Mouse (Mus musculus): ENCODE data around the gene Vezt.

DNA sequence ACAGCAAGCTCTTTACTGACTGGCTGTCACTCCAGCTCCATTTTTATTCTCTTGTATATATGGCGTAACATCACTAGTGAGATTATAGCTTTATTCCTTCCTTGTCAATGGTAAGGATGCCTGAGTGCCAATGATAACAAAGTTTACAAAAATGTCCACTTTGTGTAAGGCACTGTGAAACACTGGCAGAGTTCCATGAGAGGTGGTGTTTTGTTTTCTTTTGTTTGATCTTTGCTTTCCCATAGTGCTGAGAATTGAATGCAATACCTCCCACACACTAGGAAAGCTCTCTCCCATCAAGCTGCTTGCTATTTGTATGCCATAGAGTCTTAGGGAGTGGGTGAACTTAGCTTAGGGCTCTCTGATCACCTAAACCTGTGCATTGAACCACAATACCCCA is 122.7 kb downstream of the Vezt start:
- no peak for TF ChIP-seq CTCF (IDR thresholded peaks at IDR 0.05; ENCODE audit: low read depth, low read length)
- TF ChIP-seq POLR2A (IDR thresholded peaks at IDR 0.05; ENCODE audit: extremely low read depth, insufficient read depth, low read length) = no peak
